Mouse (Mus musculus) forebrain, embryonic 13.5 days (tissue): ENCODE data around the gene Gpx3. TPM values are rescaled to one million over a fixed set of nuclear protein-coding genes. Genes with fewer than 3 reads are reported as not detected.
"Not testable (repeated sequence)": the region's sequence is repeated elsewhere in the genome, so short reads cannot be mapped to it uniquely, and the experiment has no call there.

Source experiments
- ATAC-seq: fragments of 200-750 bp; cut with Nextera tagmentation; 2 replicates; pipeline ENCODE4 v1.8.0; 2017
- H3K27ac ChIP-seq: fragments of 300-500 bp; sonication (generic); 2 replicates; pipeline ENCODE4 v1.5.1; 2015; ENCODE audit warnings: inconsistent platforms, mild to moderate bottlenecking, moderate library complexity
- H3K27me3 ChIP-seq: fragments of 300-500 bp; sonication (generic); 2 replicates; pipeline ENCODE4 v1.6.1; 2015; ENCODE audit warnings: mild to moderate bottlenecking, inconsistent platforms
- H3K36me3 ChIP-seq: fragments of 300-500 bp; sonication (generic); 2 replicates; pipeline ENCODE4 v1.6.1; 2015; ENCODE audit warnings: mild to moderate bottlenecking, inconsistent platforms; ENCODE audit not compliant: poor library complexity, severe bottlenecking
- H3K4me1 ChIP-seq: fragments of 300-500 bp; sonication (generic); 2 replicates; pipeline ENCODE4 v1.6.1; 2015; ENCODE audit warnings: inconsistent platforms
- H3K4me2 ChIP-seq: fragments of 300-500 bp; sonication (generic); 2 replicates; pipeline ENCODE4 v1.6.1; 2015; ENCODE audit warnings: inconsistent platforms, mild to moderate bottlenecking, moderate library complexity
- H3K4me3 ChIP-seq: fragments of 300-500 bp; sonication (generic); 2 replicates; pipeline ENCODE4 v1.5.1; 2015; ENCODE audit warnings: mild to moderate bottlenecking, inconsistent platforms
- H3K9ac ChIP-seq: fragments of 300-500 bp; sonication (generic); 2 replicates; pipeline ENCODE4 v1.6.1; 2015; ENCODE audit warnings: mild to moderate bottlenecking, inconsistent platforms
- H3K9me3 ChIP-seq: fragments of 300-500 bp; sonication (generic); replicated peaks from 2 replicates; pipeline ENCODE4 v1.6.1; 2016; ENCODE audit warnings: inconsistent platforms
- WGBS: fragments of 180-500 bp; shearing (Covaris S2); methylation state at CpG from one replicate; pipeline ENCODE4 v1.1.7; 2015; 5-methylcytosine and 5-hydroxymethylcytosine counted together
- polyA plus RNA-seq: library from polyadenylated mRNA; unstranded; fragments of >200 nt; fragmentation: Nextera tagmentation; extraction: Ambion mirVana; gene quantifications from 2 replicates; pipeline ENCODE4 v1.2.1, GENCODE M21; 2015

Gpx3 gene
- 17.9 and 20.8 TPM in 2 replicates for polyA plus RNA-seq

DNA sequence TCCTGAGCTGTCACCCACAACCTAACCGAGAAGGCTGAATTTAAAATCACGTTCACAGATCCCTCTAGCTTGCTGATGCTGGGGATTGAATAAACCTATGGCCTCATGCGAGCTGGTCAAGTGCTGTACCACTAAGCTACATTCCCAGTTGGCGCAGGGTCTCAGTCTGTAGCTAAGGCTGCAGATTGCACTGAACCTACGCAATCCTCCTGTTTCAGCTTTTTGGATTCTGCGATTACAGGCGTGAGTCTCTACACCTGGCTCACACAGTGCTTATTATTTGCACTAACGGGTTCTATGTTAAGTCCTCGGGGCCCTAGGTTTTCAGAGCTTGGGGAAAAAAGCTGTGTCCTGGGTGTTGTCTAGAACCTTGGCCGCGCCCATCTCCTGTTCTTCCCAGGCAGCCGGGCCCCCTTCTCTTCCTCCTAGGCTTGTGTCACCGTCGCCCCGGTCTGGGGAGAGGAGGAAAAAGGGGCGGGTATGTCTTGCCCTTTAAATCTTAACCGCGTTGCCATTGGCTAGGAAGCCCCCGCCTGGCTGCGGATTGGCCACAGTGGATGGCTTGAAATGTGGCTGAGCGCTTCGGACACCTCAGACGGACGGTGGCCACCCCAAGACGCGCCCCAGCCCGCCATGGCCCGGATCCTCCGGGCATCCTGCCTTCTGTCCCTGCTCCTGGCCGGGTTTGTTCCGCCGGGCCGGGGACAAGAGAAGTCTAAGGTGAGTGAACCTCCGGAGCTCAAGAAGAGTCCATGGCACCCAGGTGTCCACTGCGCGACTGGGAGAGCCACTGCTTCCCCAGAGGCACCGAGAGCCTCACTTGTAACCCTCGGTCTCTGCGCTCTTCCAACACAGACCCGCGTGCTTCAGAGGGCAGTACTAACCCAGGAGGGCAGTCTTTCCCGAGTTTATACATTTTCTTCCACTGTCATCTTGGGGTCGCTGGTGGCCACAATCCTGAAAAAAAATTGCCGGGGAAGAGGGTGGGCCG lies at the start of gene Gpx3:
Gpx3 (plus strand) TSS at position 121 of the 991 bp plus-strand sequence.
- WGBS = 16% methylated on average over 45 of the region's 45 CpGs
- no peaks in the 10 kb centered on the region for H3K9me3 ChIP-seq
- H3K4me2 ChIP-seq = peak within 1 kb of the TSS; percentile 90
- H3K27me3 ChIP-seq = no peaks in the 10 kb centered on the region
- peak; percentile 96 for ATAC-seq
- no peak within 1 kb of the TSS for H3K27ac ChIP-seq
- peaks cover 12% of the 10 kb centered on the region; the same call in 1 of the 2 replicates for H3K4me1 ChIP-seq
- H3K4me3 ChIP-seq = peak within 1 kb of the TSS; percentile 49
- H3K36me3 ChIP-seq = no peaks in the 10 kb centered on the region
- peak within 1 kb of the TSS; percentile 65 for H3K9ac ChIP-seq

DNA sequence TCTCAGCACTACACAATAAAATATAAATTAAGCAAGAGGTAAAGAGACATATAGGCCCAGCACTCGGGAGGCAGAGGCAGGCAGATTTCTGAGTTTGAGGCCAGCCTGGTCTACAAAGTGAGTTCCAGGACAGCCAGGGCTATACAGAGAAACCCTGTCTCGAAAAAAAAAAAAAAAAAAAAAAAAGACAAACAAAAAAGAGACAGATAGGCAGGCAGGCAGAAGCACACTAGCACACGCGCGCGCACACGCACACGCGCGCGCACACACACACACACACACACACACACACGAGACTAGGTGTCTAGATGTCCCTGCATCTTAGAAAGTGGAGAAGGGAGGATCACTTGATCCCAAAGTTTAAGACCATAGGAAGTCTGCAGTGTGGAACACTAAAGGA lies 43.4 kb upstream of the Gpx3 start:
- 95% methylated on average over 12 of the region's 12 CpGs for WGBS

DNA sequence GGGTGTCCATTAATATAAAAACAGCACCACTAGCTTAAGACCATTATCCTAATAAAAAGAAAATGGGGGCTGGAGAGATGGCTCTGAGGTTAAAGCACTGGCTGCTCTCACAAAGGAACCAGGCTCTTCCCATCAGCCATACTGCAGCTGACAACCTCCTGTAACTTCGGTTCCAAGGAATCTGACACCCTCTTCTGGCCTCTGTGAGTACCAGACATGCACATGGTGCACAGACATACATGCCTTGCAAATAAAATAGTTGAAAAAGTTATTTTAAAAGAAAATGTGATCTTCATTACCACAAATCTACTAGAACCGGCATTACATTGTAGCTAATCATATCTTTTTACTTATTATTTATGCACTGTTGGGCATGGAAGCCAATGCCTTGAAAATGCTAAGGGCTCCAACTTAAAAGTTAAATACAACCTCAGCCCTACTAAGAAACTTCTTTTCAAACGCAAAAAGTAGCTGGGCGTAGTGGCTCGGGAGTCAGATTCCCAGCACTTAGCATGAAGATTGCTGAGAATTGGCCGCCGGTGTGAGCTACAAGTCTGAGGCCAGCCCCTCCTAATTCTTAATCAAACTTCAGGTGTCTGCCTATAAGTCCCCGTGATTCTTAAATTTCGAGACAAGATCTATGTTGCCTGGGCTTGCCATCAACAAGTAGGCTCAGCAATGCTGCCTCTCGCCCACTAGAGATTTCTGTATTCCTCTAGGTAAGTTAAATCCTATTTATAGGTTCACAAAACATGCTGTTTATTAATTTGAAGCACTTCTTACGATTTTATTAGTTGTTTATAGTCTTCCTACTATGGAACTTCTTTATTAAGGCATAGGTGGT lies 42.7 kb upstream of the Gpx3 start:
- H3K27ac ChIP-seq = peak overlapping the region; percentile 66; the same call in 1 of the 2 replicates
- no peaks in the 10 kb centered on the region for H3K36me3 ChIP-seq
- peak overlapping the region; percentile 74 for H3K4me2 ChIP-seq
- no peaks in the 10 kb centered on the region for H3K27me3 ChIP-seq
- peak overlapping the region; percentile 67 for H3K4me3 ChIP-seq
- peaks cover 15% of the 10 kb centered on the region for H3K4me1 ChIP-seq
- 28% methylated on average over 11 of the region's 11 CpGs for WGBS
- ATAC-seq = no peak
- peak overlapping the region; percentile 79 for H3K9ac ChIP-seq
- no peaks in the 10 kb centered on the region for H3K9me3 ChIP-seq

More for the DNA sequence above, 43.4 kb upstream of the Gpx3 start:
- not testable (repeated sequence) for H3K9ac ChIP-seq, H3K36me3 ChIP-seq, ATAC-seq, H3K27ac ChIP-seq, H3K4me3 ChIP-seq, H3K27me3 ChIP-seq, H3K9me3 ChIP-seq, H3K4me2 ChIP-seq
- peaks cover 15% of the 10 kb centered on the region for H3K4me1 ChIP-seq

DNA sequence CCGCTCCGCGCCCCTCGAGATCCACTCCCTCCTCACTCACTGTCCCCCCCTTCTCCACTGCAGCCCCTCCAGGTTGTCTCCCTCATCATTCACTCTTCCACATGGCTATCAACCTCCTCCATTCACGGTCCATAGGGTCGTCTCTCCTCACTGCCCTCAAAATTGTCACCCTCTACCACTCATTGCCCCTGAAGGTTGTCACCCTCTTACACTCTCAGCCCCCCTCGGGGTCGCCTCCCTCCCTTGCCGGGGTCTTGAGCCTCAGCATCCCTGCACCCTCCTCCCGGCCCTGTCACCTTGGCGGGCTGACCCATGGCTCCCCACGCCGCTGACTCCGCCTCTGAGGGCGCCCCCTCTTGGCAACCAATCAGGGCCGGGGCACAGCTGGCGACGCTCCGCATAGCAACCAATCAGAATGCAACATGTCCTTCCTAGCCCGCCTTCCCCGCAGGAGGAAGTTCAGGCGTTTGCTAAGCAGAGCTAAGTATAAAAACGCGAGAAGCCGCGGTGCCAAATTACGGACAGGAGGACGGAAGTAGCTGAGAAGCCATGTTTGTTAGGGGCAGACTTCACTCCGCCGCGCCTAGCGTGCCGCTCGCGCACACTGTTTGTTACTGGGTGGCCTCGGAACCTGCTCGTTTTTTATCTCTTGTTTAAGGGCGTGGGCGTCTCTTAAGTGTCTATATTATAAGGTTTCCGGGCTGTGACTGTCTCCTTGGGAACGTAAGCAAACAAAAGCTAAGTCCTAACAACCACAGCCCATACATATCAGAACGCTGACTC lies 41.8 kb upstream of the Gpx3 start, which contains the start of gene Lyrm7:
Lyrm7 (minus strand) TSS at position 661 of the 783 bp plus-strand sequence.
- peak; percentile 98 for ATAC-seq
- Histone ChIP-seq H3K4me1 (peaks cover 15% of the 10 kb centered on the region), H3K4me3 (peak within 1 kb of the TSS; percentile 67), H3K9me3 (no peaks in the 10 kb centered on the region), H3K36me3 (no peaks in the 10 kb centered on the region), H3K27ac (peak within 1 kb of the TSS; percentile 90), H3K9ac (peak within 1 kb of the TSS; percentile 79), H3K4me2 (peak within 1 kb of the TSS; percentile 74), H3K27me3 (no peaks in the 10 kb centered on the region)
- WGBS = under 1% methylated on average over 42 of the region's 42 CpGs

DNA sequence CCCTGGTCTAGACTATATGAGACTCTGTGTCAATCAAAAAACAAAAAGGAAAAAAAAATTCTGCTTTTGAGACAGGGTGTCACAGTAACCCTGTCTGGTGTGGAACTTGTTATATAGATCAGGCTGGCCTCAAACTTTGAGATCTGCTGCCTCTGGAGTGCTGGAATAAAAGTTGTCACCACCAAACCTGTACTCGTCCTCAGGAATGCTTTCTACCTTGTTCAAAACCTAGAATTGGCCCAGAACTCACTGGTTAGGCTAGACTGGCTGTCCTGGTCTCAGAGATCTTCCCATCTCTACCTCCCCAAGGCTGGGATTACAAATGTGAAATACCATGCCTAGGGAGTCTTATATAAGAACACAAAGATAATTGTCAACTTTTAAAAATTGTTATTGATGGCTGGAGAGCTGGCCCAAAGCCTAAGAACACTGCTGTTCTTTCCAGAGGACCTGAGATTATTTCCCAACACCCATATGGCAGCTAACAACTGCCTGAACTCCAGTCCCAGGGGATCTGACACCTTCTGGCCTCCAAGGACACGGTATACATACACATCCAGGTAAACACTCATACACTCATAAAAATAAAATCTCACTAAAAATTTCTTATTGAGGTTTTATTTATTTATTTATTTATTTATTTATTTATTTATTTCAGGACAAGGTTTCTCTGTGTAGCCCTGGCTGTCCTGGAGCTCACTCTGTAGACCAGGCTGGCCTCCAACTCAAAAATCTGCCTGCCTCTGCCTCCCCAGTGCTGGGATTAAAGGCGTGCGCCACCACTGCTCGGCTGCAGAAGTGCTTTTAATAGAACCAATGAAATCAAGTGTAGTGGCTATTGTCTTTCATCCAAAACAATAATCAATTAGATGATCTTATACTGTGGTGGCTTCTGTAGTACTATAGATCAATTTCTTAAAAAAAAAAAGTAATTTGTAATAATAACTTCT lies 40.5 kb upstream of the Gpx3 start:
- Histone ChIP-seq H3K27me3 (no peaks in the 10 kb centered on the region), H3K4me2 (peak overlapping the region; percentile 74; the same call in 1 of the 2 replicates), H3K9ac (no peak overlapping the region), H3K9me3 (no peaks in the 10 kb centered on the region), H3K4me1 (peaks cover 15% of the 10 kb centered on the region), H3K27ac (peak overlapping the region; percentile 90; the same call in 1 of the 2 replicates), H3K4me3 (0 out of 2 replicates have a peak overlapping the region, but pooled peaks have one; percentile 67), H3K36me3 (no peaks in the 10 kb centered on the region)
- WGBS = 90% methylated on average over 5 of the region's 5 CpGs
- ATAC-seq = no peak

DNA sequence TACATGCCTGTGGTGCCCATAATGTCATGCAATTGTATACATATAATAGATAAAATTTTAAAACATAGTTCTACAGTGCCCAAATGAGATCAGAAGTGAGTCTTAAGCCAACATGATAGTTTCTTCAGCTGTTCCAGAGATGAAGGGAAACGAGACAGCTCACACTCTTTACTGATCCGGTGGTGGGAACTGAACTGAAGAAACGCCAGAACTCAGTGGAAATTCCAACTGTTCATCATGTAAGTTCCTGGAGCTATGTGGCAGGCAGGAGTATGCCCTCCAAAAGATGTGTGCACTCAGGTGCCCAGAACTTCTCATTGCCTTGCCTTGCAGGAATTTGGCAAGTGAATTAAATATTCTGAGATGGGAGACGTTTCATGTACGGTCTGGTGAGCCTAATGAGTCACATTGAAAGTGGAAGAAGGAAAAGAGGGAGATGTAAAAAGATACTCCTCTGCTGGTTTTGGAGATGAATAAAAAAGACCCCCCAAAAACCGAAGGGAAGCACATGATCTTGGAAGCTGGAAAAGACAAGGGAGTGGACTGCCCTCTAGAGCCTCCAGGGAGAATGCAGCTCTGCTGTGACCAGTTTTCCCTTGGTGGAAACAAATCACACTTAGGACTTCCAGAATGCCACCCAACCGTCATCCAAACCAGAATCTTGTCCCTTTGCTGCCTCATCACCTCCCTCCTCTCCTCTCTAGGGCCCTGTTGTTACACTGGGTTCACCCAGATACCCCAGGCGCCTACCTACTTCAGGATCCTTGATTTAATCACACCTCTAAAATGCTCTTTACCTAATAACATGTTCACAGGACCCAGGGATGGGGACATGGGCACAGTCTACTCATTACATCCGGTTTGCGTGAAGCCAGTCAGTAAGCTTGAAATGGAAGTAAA lies 39.4 kb upstream of the Gpx3 start:
- H3K4me1 ChIP-seq = peaks cover 25% of the 10 kb centered on the region
- H3K27ac ChIP-seq = no peak overlapping the region; the same call in 1 of the 2 replicates
- H3K9ac ChIP-seq = no peak overlapping the region
- 46% methylated on average over 10 of the region's 10 CpGs for WGBS
- no peak overlapping the region for H3K4me2 ChIP-seq
- H3K27me3 ChIP-seq = no peaks in the 10 kb centered on the region
- no peaks in the 10 kb centered on the region for H3K36me3 ChIP-seq
- H3K9me3 ChIP-seq = no peaks in the 10 kb centered on the region
- ATAC-seq = no peak
- H3K4me3 ChIP-seq = no peak overlapping the region

DNA sequence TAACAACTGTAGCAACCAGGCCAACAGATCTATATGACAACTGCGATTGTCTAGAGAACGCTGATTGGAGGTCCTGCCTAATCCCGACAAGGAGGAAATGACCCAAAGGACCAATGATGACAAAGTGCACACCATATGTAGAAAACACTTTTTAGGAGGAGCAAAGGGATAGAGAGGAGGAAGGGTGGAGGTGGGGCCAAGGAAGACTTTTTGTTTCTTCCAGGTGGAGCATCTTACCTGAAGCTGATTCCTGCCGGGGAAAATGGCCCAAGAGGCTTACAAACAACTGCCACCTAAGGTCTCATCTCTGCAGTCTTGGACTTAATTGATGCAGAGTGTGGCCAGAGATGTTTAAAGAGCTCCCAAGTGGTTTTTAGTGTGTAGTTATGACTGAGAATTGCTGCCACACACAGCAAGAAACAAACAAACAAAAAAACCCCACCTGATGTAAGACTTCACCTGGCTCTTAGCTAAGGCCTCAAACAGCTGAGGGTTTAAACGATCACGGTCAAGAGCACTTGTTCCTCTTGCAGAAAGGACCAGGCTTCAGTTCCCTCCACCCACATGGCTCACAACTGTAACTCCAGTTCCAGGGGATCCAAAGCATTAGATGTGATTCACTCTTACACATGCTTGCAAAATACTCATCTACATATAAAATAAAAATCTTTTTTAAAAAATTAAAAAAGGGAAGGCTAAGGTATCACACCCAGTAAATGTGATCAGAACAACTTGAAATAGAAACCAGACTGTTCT lies 36.7 kb upstream of the Gpx3 start:
- peak overlapping the region; percentile 86 for H3K4me3 ChIP-seq
- H3K4me1 ChIP-seq = peaks cover 34% of the 10 kb centered on the region
- peak overlapping the region; percentile 73 for H3K4me2 ChIP-seq
- no peak for ATAC-seq
- no peaks in the 10 kb centered on the region for H3K27me3 ChIP-seq
- H3K27ac ChIP-seq = peak overlapping the region; percentile 89
- no peaks in the 10 kb centered on the region for H3K9me3 ChIP-seq
- peaks cover 15% of the 10 kb centered on the region for H3K36me3 ChIP-seq
- H3K9ac ChIP-seq = peak overlapping the region; percentile 98
- 75% methylated on average over 6 of the region's 6 CpGs for whole genome bisulfite sequencing

DNA sequence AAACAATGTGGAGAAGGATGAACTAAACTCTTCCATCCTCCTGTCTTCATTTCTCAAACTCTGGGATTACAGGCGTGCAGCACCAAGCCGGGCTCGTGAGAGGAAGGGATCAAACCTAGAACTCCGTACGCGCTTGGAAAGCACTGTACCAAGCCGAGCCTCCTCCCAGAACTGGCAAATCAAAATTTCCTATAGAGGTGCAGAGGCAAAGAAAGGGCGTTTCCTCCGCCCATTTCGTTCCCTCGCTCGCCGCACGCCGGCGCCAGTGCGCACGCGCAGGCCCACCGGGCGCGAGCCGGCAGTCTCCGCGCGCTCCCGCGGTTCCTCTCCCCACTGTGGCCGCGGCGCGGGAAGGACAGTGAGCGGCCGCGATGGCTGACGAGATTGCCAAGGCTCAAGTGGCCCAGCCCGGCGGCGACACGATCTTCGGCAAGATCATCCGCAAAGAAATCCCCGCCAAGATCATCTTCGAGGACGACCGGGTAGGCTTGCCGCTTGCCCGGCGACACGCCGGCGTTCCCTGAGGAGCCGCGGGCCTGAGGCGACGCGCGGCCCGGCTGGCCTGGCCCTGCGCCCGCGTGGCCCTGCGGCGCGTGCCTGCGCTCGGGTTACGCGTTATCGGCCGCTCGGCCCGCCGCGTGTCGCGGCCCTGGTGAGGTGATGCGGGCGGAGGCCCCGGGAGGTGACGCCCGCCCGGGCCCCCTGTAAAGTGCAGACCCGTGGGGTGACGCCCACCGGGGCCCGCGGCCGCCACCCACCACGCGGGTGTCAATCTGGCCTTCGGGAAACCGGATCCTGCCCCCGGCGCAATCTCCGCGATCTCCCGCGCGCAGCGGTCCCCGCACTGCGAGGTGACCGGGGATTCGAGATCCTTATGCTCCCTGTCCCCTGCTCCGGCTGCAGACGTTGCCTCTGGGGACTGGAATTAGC lies 35.9 kb upstream of the Gpx3 start, which contains the start of gene Hint1:
Hint1 (plus strand) TSS at position 265 of the 930 bp plus-strand sequence.
- Histone ChIP-seq H3K27ac (peak within 1 kb of the TSS; percentile 89), H3K4me1 (peaks cover 29% of the 10 kb centered on the region), H3K4me2 (peak within 1 kb of the TSS; percentile 73), H3K27me3 (no peaks in the 10 kb centered on the region), H3K36me3 (peaks cover 23% of the 10 kb centered on the region), H3K4me3 (peak within 1 kb of the TSS; percentile 86), H3K9me3 (no peaks in the 10 kb centered on the region), H3K9ac (peak within 1 kb of the TSS; percentile 98)
- under 1% methylated on average over 98 of the region's 107 CpGs for WGBS
- peak; percentile 89 for ATAC-seq
